Mouse (Mus musculus) heart, adult 2 months (tissue): ENCODE results near the gene P3h3.

Experiments
- CTCF ChIP-seq: fragments of 200-600 bp; IDR thresholded peaks from 2 replicates; pipeline ENCODE4 v1.8.1; 2022; ENCODE audit warnings: antibody characterized with exemption, mild to moderate bottlenecking, moderate library complexity
- POLR2A ChIP-seq: fragments of 200-500 bp; IDR thresholded peaks from 2 replicates; pipeline ENCODE4 v1.6.1; 2011; ENCODE audit warnings: mild to moderate bottlenecking, low read depth, low read length, control low read depth; ENCODE audit not compliant: insufficient read depth

DNA sequence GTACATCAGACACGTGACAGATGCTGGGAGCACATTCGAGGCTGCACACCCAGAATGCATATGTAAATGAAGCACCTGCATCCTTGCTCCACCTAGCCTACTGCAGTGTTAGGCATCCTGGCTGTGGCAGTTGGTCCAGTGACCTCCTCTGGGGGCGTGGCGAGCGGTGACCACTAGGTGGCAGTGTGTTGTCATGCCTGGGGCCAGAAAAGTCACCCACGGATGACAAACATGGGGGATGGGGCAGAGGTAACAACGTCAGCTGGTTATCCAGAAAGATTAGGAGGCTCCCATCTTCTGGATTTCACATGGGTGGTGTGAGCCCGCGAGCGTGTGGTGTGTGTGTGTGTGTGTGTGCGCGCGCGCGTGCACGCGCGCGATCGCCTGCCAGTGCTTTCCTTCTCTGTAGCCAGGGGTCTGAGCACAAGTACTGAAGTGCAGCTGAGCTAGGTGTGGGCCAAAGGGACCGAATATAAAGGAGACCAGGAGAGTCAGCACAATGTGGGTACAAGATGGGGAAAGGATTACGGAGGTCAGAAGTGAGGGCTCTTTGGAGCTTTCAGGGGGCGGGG lies 46.1 kb upstream of the P3h3 start:
- peak; percentile 79 for TF ChIP-seq CTCF
- peak; percentile 41; the same call in 1 of the 2 replicates for TF ChIP-seq POLR2A
